Comparison of ENCODE assay signal across 21 mouse cellular contexts in genomic region chr7:92301046-92301445, GRCm38 (mm10).
DNase-seq lines count a peak whose midpoint lies in the region; ATAC-seq and TF ChIP-seq lines count a peak whose summit lies in the region.
"Had no signal": no experiment of that assay in that cellular context is flagged by ENCODE, and none has a peak within 500 bp of the region (broad histone marks: within the 10 kb centered on the region; RNA-seq: fewer than 3 reads in every experiment).

No protein-coding gene starts in this region.

- H3K9ac ChIP-seq in hindbrain, postnatal 0 days (replicated peaks; ENCODE audit: low read length) = no peak overlapping the region
- no peak overlapping the region for H3K9ac ChIP-seq in hindbrain, embryonic 16.5 days (ENCODE audit: low read depth, low read length)
- no peak overlapping the region for H3K9ac ChIP-seq in kidney, embryonic 15.5 days
- H3K9ac ChIP-seq: embryonic facial prominence, embryonic 12.5 days; liver, embryonic 13.5 days; lung, embryonic 14.5 days had no signal

- no peak for DNase-seq in cerebellum, postnatal 4 days (ENCODE audit: low spot score in 2 of 2)
- peak; percentile 43 for DNase-seq in hindbrain, postnatal 0 days (ENCODE audit: low spot score)
- DNase-seq in brain, embryonic 14.5 days (ENCODE audit: low read depth) = peak; percentile 67
- DNase-seq in cerebellum, adult 9-11 months = peak; percentile 77
- DNase-seq in left cerebral cortex, postnatal 36 days (ENCODE audit: low spot score in 2 of 2) = no peak
- DNase-seq: adrenal gland, adult 8-10 months; gastrocnemius, postnatal 14 days; heart, adult 18-20 months; heart, postnatal 4 days; kidney, adult 18-20 months; kidney, postnatal 25 days; liver, embryonic 13.5 days; lung, embryonic 14.5 days; lung, postnatal 36 days; right cerebral cortex, postnatal 4 days; thymus, adult 2 months had no signal

- no peak for TF ChIP-seq POLR2A in brain, embryonic 14.5 days (IDR thresholded peaks at IDR 0.05; ENCODE audit: borderline replicate concordance, extremely low read depth, insufficient read depth, insufficient read length, poor library complexity, severe bottlenecking)

- peak; percentile 76 for ATAC-seq in cerebellum, adult (ENCODE audit: insufficient number of reproducible peaks, low FRiP score, low TSS enrichment)
- ATAC-seq in hindbrain, postnatal 0 days = no peak
- no peak for ATAC-seq in hindbrain, embryonic 16.5 days
- ATAC-seq in kidney, embryonic 15.5 days (replicated peaks; ENCODE audit: low FRiP score) = no peak
- ATAC-seq: Patski had no signal

- no peaks in the 10 kb centered on the region for H3K36me3 ChIP-seq in hindbrain, postnatal 0 days (ENCODE audit: insufficient read depth, low read length)
- H3K36me3 ChIP-seq in hindbrain, embryonic 16.5 days (ENCODE audit: control insufficient read depth, insufficient read depth, low read length) = no peaks in the 10 kb centered on the region
- H3K36me3 ChIP-seq in kidney, embryonic 15.5 days = no peaks in the 10 kb centered on the region
- H3K36me3 ChIP-seq: embryonic facial prominence, embryonic 12.5 days; liver, embryonic 13.5 days had no signal

- intact Hi-C loops in left cerebral cortex, postnatal 36 days (cut with DNase I) = no loop called here

- no peaks in the 10 kb centered on the region for H3K4me1 ChIP-seq in hindbrain, postnatal 0 days (ENCODE audit: insufficient read depth, low read length)
- no peaks in the 10 kb centered on the region; the same call in 1 of the 2 replicates for H3K4me1 ChIP-seq in hindbrain, embryonic 16.5 days (ENCODE audit: control insufficient read depth, insufficient read depth, low read depth, low read length)
- H3K4me1 ChIP-seq in kidney, embryonic 15.5 days = no peaks in the 10 kb centered on the region
- H3K4me1 ChIP-seq: embryonic facial prominence, embryonic 12.5 days; liver, embryonic 13.5 days had no signal

- H3K27ac ChIP-seq in hindbrain, postnatal 0 days = no peak overlapping the region
- H3K27ac ChIP-seq in hindbrain, embryonic 16.5 days (ENCODE audit: low read depth, low read length) = no peak overlapping the region
- no peak overlapping the region for H3K27ac ChIP-seq in kidney, embryonic 15.5 days
- H3K27ac ChIP-seq: embryonic facial prominence, embryonic 12.5 days; liver, embryonic 13.5 days had no signal

- no peak for TF ChIP-seq CTCF in hindbrain, postnatal 0 days (IDR thresholded peaks at IDR 0.05; ENCODE audit: low read depth)
- no peak for TF ChIP-seq CTCF in brain, embryonic 14.5 days (IDR thresholded peaks at IDR 0.05; ENCODE audit: borderline replicate concordance, extremely low read depth, insufficient read depth, insufficient read length)

- no peaks in the 10 kb centered on the region for H3K9me3 ChIP-seq in hindbrain, postnatal 0 days (ENCODE audit: low read length)
- H3K9me3 ChIP-seq in hindbrain, embryonic 16.5 days (ENCODE audit: control insufficient read depth, low read length) = no peaks in the 10 kb centered on the region
- H3K9me3 ChIP-seq in kidney, embryonic 15.5 days (replicated peaks) = no peaks in the 10 kb centered on the region
- H3K9me3 ChIP-seq: embryonic facial prominence, embryonic 12.5 days; liver, embryonic 13.5 days had no signal

- no peak overlapping the region for H3K4me3 ChIP-seq in hindbrain, postnatal 0 days (ENCODE audit: low read length)
- H3K4me3 ChIP-seq in hindbrain, embryonic 16.5 days (ENCODE audit: low read length) = no peak overlapping the region
- H3K4me3 ChIP-seq in kidney, embryonic 15.5 days (replicated peaks) = no peak overlapping the region
- H3K4me3 ChIP-seq: embryonic facial prominence, embryonic 12.5 days; liver, embryonic 13.5 days had no signal

- no peak overlapping the region for H3K4me2 ChIP-seq in hindbrain, postnatal 0 days (ENCODE audit: low read depth, low read length)
- H3K4me2 ChIP-seq in hindbrain, embryonic 16.5 days (ENCODE audit: low read length) = no peak overlapping the region
- H3K4me2 ChIP-seq in kidney, embryonic 15.5 days = no peak overlapping the region
- H3K4me2 ChIP-seq: embryonic facial prominence, embryonic 12.5 days; liver, embryonic 13.5 days; lung, embryonic 14.5 days had no signal

- WGBS in hindbrain, postnatal 0 days = 32% methylated on average over 2 of the region's 2 CpGs
- 31% methylated on average over 2 of the region's 2 CpGs for WGBS in hindbrain, embryonic 16.5 days
- WGBS in kidney, embryonic 15.5 days = 62% methylated on average over 2 of the region's 2 CpGs

- no peaks in the 10 kb centered on the region for H3K27me3 ChIP-seq in hindbrain, postnatal 0 days (ENCODE audit: insufficient read depth, low read length)
- H3K27me3 ChIP-seq in hindbrain, embryonic 16.5 days (replicated peaks; ENCODE audit: control insufficient read depth, insufficient read depth, low read length) = no peaks in the 10 kb centered on the region
- H3K27me3 ChIP-seq in kidney, embryonic 15.5 days = no peaks in the 10 kb centered on the region
- H3K27me3 ChIP-seq: embryonic facial prominence, embryonic 12.5 days; liver, embryonic 13.5 days had no signal

Comparison
In these comparisons a context has a peak if more than half of its experiments do, and no peak if none do; other contexts are left out.
1. DNase-seq: peak in hindbrain, postnatal 0 days (single experiment), brain, embryonic 14.5 days (single experiment) and cerebellum, adult 9-11 months (single experiment); none in cerebellum, postnatal 4 days (0 of 2) and left cerebral cortex, postnatal 36 days (0 of 2).